Mouse (Mus musculus) adrenal gland, adult 8-10 months (tissue): Measurements from ENCODE around the gene Il1r1. TPM values are rescaled to one million over a fixed set of nuclear protein-coding genes. Genes with fewer than 3 reads are reported as not detected.

Experiments used
- DNase-seq: peaks from one replicate; pipeline ENCODE4 v3.0.0; 2022
- total RNA-seq, 4 experiments: library from RNA; stranded (reverse); gene quantifications; 2 replicates each; pipeline ENCODE4 v1.2.4; 2022

Gene Il1r1
- total RNA-seq, 4 experiments from 2014 or later = 4.2 to 5.5 (median 4.9) TPM

DNA sequence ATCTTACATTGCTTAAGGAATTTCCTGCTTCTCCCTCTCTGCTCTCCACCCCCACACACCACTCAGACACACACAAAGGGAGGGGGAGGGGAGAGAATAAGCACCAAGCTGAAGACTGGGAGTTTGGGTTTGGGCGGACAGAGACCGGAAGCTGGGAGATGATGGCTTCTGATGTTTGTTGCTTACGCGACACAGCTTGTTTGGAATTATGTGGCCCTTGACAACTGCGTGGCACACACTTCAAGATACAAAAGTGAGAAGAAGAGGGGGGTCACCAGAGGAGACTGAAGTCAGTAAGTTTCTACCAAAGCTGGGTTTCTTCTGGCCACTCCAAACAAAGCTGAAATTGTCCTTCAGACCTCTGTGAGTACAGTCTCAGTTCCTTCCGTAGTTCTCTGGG, 99.6 kb downstream of the Il1r1 start, which contains the start of gene Il1rl2:
Gene Il1rl2 (plus strand): TSS at position 154 of the 400 bp plus-strand sequence.
- DNase-seq = no peak

DNA sequence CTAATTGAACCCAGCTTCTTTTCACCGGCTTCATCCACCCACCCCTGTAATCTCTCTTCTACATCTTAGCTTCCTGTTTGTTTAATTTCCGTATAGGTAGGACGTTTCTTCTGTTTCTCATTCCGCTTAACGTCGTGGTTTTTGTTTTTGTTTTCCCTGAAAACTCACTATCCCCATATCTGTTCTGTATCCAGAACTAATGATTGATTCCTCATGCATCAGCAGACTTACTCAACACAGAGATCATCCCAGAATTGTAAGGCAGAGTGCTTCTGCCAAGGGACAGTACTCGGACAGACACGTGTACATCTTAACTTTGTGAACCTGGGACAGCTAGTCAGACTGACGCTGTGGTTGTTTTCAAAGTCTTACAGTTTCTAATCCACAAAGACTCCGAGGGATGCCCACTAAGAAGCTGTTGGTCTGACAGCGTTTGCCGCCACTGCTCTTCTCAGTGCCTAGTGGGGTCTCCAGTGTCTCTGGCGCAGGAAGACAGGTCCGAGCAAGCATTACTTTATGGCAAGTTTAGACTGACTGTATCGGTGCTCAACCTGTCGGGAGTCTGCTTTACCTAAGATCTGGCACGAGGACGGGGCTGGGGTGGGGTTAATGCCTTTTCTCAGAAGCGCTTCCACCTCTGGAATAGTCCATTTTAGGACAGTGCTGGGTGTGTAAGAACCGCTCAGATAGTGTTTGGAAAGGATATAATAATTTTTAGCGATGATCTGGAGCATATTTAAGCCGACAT, 100.2 kb downstream of the Il1r1 start:
- no peak for DNase-seq

DNA sequence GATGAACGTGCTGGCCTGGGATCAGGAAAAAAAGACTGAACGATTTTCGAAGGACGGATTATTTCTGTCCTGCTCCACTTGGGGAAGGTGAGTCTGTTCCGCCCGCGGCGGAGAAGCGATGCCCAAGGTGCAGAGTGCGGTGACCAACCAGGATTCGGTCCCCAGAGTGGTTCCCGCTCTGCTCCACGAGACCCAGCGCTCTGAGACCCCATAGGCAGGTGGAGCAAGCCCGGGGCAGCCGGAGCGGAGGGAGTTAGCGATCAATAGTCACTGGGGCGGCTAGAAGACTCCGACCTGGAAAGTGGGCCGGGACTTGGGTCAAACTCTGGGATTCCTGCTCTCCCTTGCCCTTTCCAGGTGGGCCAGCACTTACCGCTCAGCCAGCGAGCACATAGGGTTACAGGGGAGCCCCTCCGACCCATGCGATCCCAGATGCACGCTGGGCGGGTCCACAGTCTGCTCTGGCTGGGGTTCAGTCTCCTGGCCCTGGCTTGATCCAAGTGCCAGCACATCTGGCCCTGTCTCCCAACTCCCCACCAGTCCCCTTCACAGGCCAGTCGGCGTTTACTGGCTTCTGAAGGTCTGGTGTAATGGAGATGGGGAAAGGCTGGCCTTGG, 100.9 kb downstream of the Il1r1 start:
- DNase-seq = no peak

DNA sequence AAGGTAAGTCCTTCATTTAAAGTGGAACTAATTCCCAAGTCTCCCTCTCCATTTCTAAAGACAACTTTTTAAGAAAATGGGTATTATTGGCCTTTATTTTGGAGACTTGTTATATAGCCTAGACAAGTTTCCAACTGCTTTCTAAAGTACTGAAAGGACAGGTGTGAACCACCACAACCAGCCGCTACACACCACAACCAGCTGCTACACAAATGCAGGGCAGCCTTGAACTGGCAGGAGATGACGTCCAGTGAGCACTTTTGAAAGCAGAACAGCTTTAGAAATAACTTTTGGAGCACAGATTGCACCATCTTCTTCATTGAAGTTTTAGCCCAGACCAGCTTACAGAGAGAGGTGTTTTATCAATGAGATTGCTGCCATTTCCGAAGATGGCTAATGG, 102.7 kb downstream of the Il1r1 start:
- DNase-seq = no peak

DNA sequence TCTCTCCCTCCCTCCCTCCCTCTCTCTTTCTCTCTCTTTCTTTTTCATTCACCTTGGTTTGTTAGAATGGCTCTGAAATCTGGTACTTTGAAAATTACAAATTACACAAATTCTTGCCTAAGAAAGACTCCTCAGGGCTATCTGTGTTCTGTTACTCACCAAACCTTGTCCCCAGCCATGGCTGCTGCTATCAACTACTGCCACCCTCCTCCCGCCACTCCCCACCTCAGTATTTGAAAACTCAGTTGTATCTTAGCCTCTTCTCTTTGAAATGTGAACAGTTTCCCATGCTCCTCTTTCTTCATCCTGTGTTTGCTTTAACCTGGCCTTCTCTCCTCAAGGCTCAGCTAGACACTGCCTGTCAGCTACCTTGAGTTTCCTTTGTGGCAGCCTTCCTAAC, 104.6 kb downstream of the Il1r1 start:
- no peak for DNase-seq

DNA sequence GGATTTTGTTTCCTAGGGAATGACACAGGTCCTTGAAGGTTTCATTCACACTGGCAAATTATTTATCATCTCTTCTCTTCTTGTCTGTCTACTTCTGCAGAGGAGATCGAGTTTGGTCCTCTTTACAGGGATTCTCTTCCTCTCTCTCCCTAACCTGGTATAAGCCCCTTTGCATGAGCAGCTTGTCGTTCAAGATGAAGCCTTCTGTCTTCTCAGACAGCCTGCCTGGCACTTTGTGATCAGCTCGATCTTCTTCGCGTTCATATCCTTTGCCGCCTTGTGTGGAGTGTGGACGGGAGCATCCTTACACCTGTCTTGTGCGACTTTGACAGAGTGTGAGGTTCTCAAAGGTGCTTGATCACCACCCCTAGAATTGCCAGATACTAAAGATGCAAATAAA, 105.3 kb downstream of the Il1r1 start:
- DNase-seq = no peak

DNA sequence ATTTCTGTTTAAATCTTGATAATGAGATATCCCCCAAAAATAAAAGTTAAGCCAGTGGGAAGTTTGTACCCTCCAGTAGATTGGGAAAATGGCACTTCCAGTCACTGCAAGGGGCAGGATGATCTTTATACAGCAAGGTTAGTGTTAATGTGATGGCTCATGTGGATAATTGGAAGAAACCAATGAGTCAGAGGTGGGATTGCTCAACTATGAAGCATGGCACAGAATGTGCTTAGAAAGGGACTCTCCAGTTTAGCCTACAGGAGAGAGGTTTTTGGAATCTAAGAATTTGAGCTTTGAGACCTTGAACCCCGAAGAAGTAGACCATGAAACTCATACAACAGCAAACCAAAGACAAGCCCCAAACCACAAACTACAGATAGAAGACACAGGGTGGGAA, 114.5 kb downstream of the Il1r1 start:
- DNase-seq = no peak

DNA sequence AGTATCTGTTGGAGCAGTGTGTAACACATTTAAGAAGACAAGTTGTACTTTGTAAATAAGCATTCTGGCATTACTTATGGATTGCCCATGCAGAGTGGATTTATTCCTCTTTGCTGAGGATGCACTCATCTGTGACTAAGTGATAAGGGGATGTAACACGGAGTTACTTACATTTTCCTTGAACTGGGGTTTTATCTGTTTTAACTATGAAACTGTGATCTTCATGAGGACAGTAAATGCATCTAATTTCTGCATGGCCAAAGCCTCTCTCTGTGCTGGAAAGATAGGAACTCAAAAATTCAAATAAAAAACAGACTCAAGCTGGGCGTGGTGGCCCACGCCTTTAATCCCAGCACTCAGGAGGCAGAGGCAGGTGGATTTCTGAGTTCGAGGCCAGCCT, 115.2 kb downstream of the Il1r1 start:
- no peak for DNase-seq

DNA sequence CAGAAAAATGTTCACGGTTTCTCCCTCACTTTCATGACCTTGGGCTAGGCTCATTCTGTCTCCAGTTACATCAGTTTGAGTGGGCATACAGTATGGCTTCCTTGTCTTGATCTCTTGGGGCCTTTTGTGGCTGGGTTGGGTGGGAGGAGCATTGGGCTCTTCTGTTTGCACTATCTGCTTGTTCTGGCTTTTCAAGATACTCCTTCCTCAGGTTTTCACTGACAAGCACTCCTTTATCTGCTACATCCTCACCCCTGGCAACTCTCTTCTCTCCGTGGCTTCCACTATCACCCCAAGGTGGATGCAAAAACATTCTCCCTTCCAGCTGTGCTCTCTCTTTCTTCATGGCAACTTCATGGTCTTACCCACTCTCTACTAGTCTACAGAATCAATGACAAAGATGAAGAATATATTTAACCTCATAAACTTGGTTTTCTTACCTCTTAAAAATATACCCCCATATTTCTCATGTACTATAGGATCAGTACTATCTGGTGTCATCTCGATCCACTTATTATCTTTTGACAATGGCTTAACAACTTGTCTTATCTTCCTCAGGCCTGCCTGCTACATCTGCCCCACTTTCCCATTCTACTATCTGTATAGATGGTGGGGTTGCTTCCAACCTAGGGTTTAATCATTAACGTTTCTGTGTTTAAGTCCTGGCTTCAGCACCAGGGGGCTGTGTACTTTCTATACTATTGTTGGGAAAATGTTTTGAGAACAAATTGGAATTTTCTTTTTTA, 127.5 kb downstream of the Il1r1 start:
- DNase-seq = no peak

DNA sequence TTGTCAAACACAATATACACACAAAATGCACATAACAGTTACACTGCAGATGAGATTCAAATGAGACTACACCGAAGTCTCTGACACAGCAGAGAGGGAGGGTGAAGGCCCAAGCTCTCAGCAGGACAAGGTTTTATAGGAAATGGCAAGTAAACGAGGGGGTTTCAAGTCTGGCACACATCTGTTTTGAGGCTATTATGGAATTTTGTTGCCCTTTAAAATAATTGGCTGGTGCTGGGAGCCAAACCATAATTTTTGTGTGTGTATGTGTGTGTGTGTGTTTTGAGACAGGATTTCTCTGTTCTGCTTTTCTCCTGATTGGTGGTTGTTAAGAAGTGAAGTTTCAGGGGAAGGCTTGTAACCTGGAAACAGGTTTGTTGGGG, 128.0 kb downstream of the Il1r1 start:
- no peak for DNase-seq

DNA sequence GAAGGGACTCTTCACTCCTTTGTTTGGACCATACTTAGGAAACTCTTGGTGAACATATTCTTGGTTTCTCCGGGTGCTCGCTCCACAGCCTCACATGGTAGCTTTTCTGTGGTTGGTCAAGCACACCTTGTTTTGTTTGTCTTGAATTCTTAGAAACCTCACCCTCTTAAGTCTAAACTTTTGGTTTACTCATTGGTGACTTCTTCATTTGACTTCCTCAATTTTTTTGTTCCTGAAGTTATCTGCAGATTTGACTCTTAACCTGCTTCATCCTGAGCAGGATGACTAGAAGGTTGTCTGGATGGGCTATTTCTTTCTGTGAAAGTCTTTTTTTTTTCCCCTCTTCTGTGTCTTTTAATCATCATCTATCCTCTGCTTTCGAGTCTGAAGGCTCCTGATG, 129.8 kb downstream of the Il1r1 start:
- DNase-seq = no peak

DNA sequence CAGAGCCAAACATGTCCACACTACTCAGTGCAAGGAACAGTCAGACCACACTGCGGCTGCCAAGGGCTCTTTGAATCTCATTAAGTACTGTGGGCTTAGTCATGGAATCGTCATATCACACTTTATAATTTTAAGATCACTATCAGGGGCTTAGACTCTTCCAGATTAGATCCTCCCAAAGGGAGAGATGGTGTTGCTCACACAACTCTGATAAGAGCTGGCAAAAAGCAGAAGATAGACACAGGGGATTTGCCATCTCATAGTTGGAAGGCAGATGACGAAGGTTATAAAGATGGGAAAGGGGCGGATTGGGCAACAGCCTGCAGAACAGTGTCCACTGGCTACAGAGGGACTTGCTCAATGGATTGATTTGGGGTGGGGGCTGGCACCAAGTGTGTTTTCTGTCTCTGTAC, 130.6 kb downstream of the Il1r1 start:
- DNase-seq = no peak

DNA sequence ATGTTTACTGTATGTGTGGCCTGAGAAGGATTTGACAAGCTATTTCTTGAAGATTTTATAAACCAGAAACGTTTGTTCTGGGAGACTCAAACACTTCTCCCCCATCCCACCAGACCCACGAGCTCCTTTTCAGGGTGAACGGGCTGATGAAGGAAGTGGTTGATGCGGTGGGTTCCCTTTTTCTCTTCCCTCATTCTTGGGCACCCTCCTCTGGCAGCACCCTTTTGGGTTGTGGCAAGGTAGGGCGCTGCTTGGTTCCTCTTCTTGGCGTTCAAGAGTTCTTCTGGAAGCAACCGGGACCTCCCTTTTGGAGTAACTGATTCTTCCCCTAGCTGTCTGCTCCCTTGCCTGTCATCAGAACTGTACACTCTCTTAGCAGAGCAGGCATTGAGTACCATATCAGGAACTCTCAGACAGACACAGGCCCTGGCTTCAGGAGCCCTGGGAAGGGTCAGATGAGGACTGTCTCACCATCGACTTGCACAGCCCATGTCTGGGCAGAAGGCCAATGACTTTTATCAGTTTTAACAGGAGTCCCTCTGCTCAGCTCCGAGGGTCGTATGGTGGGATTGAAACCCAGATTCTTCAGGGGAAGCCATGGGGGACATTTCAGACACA, 131.1 kb downstream of the Il1r1 start:
- no peak for DNase-seq

DNA sequence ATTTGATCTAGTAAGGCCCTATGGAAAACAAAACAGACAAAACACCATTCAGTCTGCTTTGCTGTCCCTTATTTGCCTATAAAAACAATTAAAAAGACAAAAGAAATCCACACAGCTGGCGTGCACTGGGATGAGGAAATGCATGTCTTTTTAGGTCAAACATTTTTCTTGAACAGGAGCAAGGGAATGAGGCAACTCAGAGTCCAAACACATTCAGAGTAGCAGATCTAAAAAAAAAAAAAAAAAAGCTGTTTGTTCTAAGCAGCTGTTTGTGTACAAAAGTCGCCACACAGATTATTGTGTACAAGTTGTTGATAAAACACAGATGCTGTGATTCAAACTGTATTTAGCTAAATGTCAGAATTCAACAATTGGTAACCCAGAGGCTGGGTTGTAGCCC, 133.0 kb downstream of the Il1r1 start:
- DNase-seq = no peak

DNA sequence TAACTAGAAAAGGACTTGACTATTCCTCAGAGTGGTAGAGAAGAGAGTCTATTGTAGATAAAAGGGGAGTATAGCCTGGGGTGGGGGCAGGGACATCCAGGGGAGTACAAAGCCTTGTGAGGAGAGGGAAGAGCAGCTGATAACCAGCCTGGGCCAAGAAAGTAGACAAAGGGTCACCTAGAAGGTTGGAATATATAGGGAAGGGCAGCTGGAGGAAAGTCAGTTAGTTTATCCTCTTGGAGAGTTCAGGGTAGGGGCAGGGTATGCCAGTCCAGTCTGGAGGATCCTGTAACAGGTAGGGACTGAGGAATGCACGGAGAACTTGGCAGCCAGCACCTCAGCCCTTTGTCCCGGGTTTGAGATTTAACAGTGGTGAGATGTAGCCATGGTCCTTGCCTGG, 133.5 kb downstream of the Il1r1 start:
- DNase-seq = no peak

DNA sequence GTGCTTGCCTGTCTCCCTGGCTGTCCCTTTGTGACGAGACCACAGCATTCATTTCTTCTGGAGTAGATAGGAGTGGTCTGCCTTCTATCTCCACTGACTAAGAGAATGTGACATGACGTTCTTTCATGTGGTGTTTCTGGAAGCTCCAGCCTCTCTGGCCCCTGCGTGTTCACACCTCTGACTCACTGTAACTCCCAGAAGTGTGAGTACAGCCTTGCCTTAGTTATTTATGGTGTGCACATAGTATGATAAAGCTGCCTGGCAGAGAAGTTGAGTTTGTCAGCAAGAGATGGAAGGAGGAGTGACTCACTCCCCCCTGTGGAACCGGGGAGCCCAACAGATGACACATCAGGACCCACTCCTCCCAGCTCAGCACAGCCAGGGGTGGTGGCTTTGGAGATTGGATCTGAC, 133.9 kb downstream of the Il1r1 start:
- no peak for DNase-seq

DNA sequence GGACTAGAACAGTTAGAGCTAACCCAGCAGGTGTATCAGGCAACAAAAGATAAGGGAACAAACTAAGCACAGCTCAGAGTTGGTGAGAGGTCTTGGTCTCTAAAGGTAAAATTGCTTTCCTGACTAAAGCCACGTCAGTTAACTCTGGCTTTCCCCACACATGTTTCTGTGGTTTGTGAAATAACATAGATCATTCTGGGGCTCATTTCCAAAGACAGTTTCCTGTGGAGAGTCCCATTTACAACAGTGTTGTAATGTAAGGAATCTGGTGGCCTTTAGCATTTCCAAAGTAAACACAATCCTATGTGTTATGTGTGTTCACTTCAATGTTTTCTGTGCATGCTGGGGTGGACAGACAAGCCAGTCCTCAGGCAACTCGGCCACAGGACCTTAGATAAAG, 134.9 kb downstream of the Il1r1 start:
- no peak for DNase-seq

DNA sequence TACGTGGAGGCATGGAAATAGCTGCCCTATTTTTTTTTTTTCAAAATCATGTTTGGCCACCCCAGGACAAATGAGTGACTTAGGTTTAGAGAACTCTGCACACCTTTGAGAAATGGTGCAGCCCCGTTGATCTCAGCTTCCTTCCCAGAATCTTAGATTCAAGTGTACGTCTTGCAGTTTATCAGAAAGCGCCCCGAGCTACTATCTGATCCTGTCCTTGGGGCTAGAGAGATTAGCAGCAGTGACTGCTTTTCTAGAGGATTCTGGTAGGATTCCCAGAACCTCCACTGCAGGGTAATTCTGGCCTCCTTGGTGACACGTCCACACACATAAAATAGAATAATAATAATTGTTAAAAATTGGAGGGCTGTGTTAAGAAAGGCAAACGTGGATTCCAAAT, 136.1 kb downstream of the Il1r1 start:
- no peak for DNase-seq

DNA sequence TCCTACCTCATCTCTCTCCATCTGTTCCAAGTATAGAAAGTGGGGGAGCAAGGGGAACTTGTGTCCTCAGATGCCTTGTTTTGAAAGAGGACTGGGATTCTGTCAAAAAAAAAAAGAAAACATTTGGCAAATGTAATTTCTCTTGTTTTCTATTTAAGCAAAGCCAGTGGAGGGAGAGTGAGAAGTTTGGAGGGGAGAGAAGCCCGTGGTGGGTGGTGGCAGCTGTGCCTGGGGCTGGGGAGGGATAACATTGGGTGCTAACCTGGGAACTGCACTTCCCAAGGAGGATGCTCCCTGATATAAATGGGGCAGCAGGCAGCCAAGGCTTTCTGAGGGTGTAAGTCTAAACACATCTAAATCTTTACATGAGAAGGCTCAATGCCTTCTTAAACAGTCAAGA, 136.7 kb downstream of the Il1r1 start:
- DNase-seq = no peak

DNA sequence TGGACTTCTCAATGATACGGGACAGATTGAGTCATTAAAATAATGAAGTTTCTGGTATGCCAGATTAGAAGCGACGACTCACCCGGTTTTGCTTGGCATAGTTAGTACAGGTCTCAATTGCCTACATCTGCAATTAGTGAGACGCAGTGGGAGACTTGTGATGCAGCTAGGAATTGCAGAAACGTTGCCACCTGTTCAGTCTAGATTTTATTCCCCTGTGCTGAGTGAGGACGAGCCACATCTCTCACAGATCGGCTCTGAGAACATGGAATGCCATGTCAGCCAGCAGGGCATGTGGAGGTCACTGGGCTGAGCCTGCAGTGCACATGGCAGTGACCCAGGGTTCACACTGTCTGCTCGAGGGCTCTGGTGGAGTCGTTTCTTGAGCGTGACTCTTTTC, 137.9 kb downstream of the Il1r1 start:
- no peak for DNase-seq
